Mouse (Mus musculus) CD4-positive, CD25-positive, alpha-beta regulatory T cell, adult 2 months (primary cell): ENCODE results near the gene Rbp1.
A peak's percentile ranks its signal among the peaks of the same experiment; 100 is the strongest.

ENCODE experiments used
- DNase-seq: peaks from one replicate; pipeline ENCODE4 v3.0.0-alpha.2; 2012; ENCODE audit warnings: low read depth, low spot score

The Rbp1 gene

DNA sequence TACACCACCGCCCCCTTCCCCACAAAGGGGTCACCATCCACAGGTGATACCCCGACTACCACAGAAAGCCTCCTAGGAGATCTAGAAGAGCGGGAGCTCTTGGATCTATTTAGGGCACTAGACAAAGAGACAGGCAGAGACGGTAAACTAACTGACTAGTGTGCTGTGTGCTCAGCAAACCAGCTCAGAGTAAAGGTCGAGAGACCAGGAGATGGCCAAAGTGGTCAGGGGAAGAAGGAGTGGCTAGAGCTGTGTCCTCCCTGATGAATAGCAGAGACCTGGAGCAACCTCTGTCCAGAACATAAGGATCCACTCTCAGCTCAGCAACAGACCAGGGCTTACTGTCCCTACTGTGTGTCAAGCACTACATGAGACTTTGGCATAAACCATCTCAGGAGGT lies at the start of gene Rbp1:
Gene Rbp1 (plus strand): TSS at position 306 of the 400 bp plus-strand sequence.
- DNase-seq: no peak

DNA sequence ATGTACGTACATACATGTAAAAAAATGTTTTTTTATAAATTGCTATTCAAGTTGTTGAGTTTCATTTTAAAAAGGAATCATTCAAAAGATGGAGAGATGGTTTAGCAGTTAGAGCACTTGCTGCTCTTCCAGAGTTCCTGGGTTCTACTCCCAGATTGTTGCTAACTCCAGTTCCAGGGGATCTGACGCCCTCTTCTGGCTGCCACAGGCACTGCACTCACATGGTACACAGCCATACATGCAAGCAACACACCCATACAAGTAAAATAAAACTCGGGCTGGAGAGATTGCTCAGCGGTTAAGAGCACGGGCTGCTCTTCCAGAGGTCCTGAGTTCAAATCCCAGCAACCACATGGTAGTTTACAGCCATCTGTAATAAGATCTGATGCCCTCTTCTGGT lies 49.4 kb upstream of the Rbp1 start:
- DNase-seq: no peak

DNA sequence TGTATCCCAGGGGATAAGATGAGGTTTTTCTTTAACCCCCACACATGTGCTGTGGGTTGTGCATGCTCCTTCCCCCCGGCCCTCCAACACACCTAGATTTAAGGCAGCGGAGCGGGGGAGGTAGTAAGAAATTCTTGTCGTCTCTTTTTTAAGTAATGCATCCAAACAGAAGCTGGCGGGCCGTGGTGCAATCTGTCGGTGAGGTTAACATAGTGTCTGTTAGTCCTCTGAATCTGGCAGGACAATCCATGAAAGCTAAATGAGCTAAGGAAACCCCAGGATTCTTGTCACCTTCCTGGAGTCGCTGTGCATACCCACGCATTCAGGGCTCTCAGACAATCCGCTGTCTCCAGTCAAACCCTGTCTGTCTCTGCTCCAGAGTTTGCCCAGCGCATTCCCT lies 47.9 kb upstream of the Rbp1 start:
- no peak for DNase-seq

DNA sequence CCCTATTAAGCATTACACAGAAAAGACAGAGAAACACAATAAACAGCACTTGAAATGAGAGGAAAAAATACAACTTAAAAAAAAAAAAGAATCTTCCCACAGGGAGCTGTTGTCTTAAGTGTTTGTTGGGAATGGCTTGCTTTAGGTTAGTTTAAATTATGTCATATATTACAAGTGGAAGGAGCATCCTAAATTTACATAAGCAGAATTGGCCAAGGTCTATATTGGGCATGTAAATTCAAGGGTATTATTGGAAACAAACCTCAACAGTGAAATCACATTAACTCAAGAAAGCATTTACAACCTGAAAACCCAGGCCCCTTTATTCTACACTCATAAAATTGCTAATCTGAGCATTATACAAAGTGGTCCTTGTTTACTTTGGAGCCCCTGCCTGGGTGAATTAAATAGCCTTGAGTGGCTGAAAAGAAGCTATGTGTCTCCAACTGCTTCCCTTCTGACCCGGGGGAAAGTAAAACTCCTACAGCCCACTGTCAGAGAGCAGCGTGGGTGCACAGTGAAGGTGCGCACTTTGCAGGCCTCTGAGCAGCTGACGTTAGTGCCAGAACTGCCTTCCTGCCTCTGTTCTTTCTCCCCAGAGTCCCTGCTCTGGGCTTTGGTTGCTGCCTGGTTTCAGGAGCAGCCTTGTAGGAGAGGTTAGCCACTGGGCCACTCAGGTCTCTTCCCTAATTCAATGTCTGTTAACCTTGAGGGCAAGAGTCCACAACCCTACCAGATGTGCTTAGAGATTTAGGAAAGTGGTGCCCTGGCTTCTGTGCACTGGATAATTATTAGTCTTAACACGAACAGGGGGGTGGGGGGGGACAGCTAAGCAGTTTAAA lies 47.2 kb upstream of the Rbp1 start:
- DNase-seq: no peak

DNA sequence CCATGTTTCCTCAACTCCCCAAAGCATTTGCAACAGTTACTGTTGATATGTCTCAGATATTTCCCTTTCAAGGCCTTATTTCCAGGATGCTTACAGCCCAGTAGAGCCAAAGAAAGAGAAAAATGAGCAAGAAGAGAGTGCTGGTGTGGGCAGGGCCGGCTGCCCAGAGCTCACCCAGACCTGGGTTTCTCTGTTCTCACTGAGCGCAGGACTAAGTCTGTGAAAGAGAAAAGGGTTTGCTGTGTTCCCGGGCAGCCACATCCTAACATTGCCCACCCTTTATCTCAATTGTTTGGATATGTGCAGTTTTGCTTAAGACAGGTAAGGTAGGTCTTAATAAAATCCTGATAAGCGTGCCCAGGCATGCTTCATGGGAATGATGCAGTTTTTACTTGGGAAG lies 43.0 kb upstream of the Rbp1 start:
- no peak for DNase-seq

DNA sequence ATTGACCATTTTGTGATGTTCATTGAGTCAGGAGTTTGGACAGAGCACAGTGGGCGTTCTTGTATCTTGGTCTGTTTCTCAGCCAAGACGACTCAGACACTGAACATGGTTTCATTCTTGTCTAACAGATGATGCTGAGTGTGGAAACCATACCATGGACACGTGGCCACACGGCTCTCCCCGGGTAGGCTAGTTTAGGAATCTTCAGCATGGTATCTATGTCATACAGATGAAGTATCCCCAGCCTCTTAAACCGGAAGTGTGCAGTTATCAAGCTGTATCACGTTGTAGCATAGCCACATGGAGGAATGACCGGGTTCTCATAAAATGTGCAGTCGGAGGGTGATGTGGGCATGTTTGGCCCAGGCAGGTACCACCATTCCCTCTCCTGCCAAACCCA lies 42.2 kb upstream of the Rbp1 start:
- no peak for DNase-seq

DNA sequence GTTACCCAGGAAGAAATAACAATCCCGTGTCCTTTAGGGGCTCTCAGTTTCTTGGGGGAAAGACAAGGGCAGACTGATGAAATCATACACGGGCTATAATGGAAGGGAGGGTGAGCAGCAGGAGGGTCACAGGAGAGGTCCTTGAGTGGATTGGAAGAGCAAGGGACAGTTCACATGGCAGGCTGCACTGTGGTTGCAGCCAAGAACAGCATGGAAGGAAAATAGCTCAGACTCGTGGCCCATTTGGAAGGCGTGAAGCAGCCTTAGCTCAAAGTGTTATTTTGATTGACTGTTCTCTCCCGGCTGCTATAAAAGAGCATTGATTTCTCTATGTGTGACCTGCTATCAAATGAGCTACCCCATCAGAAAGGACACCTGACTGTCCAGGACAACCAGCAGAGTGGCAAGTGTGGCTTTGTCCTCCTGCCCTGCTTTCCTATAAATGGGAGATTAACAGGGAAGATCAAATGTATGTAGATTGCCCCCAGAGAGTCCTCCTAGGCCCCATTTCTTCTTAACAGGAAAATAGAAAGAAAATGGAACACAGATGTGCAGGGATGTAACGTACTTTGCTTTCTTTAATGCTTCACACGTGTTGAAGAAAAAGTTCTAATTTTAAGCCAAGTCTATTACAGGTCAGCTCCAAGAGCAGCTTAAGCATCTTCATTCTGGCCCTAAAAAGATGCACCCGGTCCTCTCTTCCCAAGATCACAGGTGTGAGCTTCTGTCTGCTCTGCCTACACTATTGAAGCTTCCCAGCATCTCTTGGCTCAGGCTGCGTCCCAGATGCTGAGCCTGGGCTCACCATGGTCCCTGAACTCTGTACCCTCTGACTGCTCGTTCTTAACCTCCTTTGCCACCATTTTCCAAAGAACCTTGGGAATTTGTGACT lies 34.8 kb upstream of the Rbp1 start:
- no peak for DNase-seq

DNA sequence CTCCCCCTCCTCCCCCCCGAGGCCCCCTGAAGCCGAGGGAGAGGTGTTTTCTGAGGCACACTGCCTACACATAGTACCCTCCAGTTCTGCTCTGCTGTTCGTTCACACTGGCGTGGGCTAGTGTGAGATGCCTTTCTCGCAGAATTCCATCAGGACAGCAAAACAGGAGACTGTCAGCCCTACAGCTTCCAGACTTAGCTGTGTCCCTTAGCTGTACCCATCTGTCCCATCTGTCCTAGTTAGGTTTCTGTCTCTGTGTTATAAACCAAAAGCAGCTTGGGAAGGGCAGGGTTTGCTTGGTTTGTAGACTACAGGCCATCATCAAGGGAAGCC lies 34.2 kb upstream of the Rbp1 start:
- DNase-seq: no peak

DNA sequence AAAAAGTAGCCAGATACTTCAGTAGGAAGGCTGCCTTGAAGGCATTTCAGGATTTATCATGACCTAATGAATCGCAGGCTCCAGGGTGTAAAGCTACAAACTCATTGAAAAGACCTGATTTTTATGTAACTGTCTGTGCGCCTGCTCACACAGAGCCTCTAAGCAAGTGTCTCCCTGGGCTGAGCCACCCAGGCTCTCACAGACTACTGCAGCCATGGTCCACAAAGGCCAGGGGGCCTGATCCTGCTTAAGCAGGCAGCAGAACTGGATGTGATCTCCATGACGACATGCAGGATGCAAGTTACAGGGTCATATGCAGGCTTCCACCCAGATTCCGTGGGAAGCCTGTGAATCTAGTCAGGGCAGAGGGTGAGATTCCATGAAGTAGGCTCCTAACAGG lies 29.3 kb upstream of the Rbp1 start:
- DNase-seq: no peak

DNA sequence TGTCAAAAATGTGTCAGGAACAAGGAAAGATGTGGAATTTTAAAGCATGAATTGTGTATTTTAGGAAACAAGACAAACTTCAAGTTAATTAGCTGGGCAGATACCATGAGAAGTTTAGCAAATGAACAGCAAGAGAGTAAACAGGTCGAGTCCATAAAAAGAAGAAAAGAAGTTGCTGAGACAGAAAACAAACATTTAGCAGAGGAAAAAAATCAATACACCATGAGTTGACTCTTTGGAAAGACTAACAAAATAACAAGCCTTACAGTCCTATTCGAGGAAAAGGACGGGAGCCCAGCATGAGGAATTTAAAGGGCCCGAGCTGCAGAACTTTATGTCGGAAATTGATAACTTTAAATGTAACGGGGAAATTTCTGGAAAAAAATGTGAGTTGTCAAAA lies 25.6 kb upstream of the Rbp1 start:
- no peak for DNase-seq

DNA sequence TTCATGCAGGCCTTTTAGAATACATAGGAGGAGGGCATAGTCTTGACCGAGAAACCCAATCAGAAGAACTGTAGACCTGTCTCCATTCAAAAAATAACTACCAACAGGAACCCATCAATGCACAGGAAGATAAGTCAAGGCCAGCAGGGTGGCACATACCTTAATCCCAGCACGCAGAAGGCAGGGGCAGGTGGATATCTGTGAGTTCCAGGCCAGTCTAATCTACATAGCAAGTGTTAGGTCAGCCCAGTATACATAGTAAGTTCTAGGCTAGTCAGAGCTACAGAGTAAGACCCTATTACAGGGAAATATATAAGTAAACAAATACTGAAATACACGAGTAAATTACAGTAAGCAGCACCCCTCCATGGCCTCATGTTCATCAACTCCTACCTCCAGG lies 24.9 kb upstream of the Rbp1 start:
- DNase-seq: no peak

DNA sequence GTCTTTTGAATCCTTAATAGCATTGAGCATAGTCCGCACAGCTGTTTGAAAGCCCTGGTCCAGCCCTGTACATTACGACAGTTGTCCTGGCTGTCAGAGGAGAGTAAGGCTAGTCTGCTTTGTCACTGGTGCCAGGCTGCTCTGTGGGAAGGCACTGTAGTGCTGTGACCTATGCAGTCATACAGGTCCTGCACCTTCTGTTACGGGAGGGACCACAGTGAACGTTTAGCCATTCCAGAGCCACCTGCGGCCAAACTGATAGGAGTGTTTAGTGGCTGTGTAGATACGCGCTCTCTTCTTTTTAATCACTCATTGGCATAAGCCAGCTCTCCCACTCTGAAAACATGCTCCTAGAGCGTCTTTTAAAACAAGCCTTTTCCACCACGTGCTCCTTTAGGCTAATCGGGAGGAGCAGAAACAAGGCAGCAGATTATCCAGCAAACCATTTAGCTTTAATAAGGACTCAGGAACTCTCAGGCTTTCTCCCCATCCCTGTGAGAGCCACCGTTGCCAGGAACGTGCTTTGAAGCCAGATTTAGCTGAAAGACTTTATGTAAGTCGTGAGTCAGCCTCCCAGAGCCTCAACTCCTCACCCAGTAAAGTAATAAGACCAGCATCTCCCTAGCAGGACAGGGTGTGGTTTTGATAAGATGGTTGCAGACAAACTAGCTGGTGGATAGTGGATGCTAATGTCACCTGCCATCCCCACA lies 22.4 kb upstream of the Rbp1 start:
- no peak for DNase-seq

DNA sequence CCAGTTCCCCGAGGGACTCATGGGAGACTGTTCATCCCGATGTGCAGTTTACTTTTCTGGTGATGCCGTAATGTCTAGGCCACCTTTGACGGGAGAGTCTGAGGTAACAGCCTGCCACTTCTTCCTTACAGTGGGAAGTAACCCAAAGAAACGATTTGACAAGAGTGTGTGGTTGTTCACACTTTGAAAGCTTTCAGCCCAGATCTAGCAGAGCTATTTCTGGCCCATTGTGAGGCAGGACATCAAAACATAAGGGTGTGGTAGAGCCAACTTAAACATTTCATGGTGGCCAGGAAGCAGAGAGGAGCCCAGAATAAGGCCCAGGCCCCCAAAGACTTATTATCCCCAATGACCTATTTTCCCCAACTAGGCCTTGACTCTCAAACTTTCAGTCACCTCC lies 21.1 kb upstream of the Rbp1 start:
- no peak for DNase-seq

DNA sequence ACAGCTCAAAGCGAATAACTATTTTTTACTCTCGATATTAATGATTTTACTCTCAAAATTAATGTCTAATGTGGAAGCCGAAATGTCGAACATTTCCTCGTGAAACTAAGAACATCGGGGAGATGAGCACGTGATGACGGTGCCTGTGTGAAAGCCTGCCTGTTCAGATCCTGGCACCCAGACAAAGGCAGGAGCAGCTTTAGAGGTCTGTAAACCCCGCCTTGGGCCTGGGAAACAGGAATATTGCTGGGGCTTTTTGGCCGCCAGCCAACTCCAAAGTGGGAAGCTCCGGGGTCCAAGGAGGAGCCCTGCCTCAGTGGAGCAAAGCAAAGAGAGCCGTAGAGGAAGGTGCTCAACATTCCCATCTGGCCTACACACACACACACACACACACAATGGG lies 15.0 kb upstream of the Rbp1 start:
- DNase-seq: no peak

DNA sequence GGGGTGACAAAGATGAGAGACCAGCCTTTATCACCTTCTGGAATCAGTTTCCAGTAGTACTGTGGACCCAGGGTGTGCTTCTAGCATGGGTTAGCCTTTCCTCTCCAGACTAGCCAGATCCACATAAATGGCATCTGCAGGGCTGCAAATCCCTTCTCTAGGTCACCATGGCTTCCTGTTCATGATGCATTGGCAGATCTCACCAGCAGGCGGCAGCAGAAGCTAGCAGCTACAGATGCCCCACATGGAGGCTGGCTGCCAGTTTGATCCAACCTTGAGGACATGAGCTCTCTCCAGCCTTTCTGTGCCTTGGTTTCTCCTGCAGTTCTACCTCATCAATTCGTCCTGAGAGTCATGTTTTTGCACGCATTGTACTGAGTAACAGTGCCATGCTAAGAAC lies 13.6 kb upstream of the Rbp1 start:
- DNase-seq: peak; percentile 61

DNA sequence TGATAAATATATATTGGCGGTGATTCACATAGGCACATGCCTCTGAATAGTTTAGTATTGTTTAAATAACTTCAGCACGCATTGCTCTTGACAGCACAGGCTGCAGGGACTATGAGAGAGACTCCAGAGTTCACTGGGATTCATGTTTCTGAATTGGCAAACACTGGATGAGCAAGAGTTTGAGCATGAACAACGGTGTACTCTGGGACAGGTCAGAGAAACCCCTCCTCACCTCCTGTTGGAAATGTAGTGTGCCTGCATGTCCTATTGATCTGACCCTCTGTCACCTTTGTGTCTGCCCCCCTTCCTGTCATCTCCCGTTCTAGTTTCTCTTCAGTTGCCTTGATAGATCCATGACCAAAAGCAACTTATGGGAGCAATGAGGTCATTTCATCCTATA lies 7.3 kb upstream of the Rbp1 start:
- no peak for DNase-seq

DNA sequence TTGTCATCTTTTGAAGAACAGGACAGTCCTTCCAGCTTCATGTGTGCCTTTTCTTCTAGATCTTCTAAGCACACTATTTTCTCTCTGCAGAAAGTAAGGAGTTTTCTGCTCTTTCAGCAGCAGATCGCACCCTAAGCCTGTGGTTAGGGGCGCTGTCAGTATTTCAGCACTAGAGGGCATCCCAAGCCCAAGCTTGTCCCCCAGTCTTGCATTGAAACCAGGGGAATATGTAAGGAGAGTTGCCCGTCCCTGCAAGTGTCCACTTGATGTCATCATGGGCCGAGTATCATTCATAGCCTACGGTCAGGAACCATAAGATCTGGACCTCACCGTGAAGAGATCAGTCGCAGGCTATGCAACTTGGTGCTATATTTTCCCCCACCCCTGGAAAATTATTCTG lies 4.8 kb upstream of the Rbp1 start:
- DNase-seq: no peak

DNA sequence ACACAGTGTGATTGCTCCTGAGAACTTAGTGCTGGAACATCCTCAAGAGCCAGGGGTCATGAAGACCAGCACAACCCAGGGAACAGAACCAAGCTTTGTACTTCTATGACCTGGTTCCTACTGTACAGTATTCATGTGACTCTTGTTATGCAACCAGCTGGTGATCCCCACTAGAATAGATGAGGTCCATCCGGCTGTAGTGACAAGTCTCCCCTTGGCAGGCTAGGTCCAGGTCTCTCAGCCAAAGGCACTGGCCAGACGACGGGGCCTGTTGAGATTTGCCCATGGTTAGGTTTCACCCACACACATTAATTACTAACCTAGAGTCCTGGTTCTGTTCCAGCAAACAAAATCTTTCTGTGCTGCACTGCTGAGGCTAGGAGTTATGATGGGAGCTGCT lies 4.4 kb upstream of the Rbp1 start:
- DNase-seq: no peak

DNA sequence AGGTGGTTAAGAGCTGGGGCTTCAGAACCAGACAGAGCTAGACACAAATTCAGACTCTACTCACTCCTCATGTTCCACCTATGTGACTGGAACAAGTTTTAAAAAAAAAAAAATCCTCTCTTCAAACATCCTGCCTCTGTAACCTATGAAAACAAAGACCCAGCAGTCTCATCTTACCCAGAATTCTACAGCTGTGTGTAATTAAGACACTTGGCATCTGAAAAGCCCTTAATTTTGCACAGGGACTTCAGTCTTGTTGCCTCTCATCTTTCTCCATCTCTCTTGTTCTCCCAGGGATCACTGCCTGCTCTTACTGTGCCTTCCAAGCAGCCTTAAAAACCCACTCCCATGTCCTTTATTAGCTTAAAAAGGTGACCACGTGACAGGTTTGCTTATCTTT lies 2.1 kb upstream of the Rbp1 start:
- no peak for DNase-seq

DNA sequence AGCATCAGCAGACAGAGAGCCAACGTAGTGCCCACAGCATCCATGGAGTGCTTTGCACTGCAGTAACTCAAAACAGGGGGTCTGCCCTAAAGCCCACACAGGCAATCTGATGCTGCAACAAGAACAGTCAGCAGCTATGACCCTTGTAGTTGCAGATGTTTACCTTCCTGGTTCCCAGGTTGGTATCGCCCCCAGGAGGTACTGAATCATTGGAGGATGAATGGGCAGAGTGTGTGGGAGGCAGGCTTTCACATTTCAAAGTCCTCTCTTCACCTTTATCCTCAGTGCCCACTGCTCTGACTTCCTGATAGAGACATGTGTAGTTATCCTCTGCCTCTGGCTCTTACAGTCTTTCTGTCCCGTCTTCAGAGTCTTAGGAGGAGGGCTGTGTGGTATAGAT lies 858 bp upstream of the Rbp1 start:
- DNase-seq: no peak

DNA sequence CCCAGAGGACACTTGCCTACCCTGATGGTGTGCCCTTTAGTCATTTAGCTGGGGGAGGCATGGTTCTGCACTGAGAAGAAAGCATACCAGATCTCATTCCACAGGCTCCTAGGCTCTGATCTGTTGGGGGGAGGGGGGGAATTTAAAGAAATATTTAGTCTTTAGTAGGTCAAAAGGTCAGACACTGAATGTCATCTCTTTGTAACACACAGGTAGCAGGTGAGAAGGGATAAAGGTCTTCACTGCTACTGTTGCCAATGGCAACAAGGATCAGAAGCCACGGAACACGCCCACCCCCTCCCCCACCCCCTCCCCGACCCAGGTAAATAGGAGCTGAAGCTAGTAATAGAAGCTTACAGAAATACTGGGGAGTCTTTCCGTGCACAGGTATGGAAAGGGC lies 930 bp downstream of the Rbp1 start:
- DNase-seq: no peak

DNA sequence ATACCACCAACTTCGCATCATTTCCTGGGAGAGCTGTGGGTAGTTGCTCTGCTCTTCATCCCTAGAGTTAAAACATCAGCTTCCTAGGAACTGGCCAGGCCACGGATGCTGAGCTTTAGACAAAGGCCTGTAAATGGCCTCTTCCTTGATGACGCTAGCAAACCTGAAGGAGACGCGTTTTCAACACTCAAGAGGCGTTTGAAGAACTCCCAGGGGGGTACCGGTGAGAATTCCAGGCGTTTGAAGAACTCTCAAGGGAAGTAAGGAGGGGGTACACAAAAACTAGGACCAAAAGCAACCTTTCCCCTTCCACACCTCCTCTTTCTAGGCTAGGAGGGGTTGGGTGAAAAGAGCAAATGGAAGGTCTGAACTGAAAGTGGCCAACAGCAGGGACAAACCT lies 1.5 kb downstream of the Rbp1 start:
- no peak for DNase-seq
